Mouse (Mus musculus) brown adipose tissue, adult 24 weeks (tissue): Measurements from ENCODE around the gene Recql5. TPM values are rescaled to one million over a fixed set of nuclear protein-coding genes. Genes with fewer than 3 reads are reported as not detected.

ENCODE experiments used
- H3K27ac ChIP-seq: fragments of 200-500 bp; replicated peaks from 2 replicates; pipeline ENCODE4 v1.5.1; 2012; ENCODE audit warnings: low read depth, mild to moderate bottlenecking, low read length
- H3K4me1 ChIP-seq: fragments of 200-500 bp; 2 replicates; pipeline ENCODE4 v1.6.1; 2012; ENCODE audit warnings: low read length, mixed read lengths; ENCODE audit not compliant: control insufficient read depth, insufficient read depth, insufficient read length
- H3K4me3 ChIP-seq: fragments of 200-500 bp; 2 replicates; pipeline ENCODE4 v1.5.1; 2012; ENCODE audit warnings: low read depth, mild to moderate bottlenecking, low read length, moderate library complexity; ENCODE audit not compliant: insufficient read depth
- polyA plus RNA-seq: library from polyadenylated mRNA; stranded (reverse); fragments of >200 nt; gene quantifications from 2 replicates; pipeline ENCODE4 v1.2.4, GENCODE M21; 2012; ENCODE audit not compliant: missing spikeins, insufficient read depth, insufficient read length

The Recql5 gene
- polyA plus RNA-seq, 1 experiment, result 4.2 TPM

- no peaks in the 10 kb centered on the region for H3K4me1 ChIP-seq
- H3K4me3 ChIP-seq, result no peak overlapping the region
- H3K27ac ChIP-seq, result no peak overlapping the region
Observed at GRCm38 (mm10) chr11:115918637-115919036, 14.6 kb downstream of the Recql5 start.

- Histone ChIP-seq H3K27ac (no peak overlapping the region), H3K4me1 (no peaks in the 10 kb centered on the region), H3K4me3 (no peak overlapping the region)
Observed at GRCm38 (mm10) chr11:115916579-115916978, 16.7 kb downstream of the Recql5 start.

- no peak within 1 kb of the TSS for H3K4me3 ChIP-seq
- no peak within 1 kb of the TSS for H3K27ac ChIP-seq
- no peaks in the 10 kb centered on the region for H3K4me1 ChIP-seq
Observed at GRCm38 (mm10) chr11:115911632-115912376, 21.5 kb downstream of the Recql5 start, which contains the start of gene Smim6. Gene Smim6, plus strand, starts transcription at chr11:115912017.

GRCm38 (mm10) chr11:115911134-115911561, 22.1 kb downstream of the Recql5 start:
- Histone ChIP-seq H3K27ac (no peak overlapping the region), H3K4me3 (no peak overlapping the region), H3K4me1 (no peaks in the 10 kb centered on the region)

GRCm38 (mm10) chr11:115906521-115906920, 26.8 kb downstream of the Recql5 start:
- no peak overlapping the region for H3K27ac ChIP-seq
- no peaks in the 10 kb centered on the region for H3K4me1 ChIP-seq
- no peak overlapping the region for H3K4me3 ChIP-seq

GRCm38 (mm10) chr11:115906116-115906515, 27.2 kb downstream of the Recql5 start:
- Histone ChIP-seq H3K27ac (no peak overlapping the region), H3K4me1 (no peaks in the 10 kb centered on the region)

GRCm38 (mm10) chr11:115904956-115905790, 28.1 kb downstream of the Recql5 start:
- Histone ChIP-seq H3K4me1 (no peaks in the 10 kb centered on the region), H3K27ac (no peak overlapping the region), H3K4me3 (no peak overlapping the region)

More at GRCm38 (mm10) chr11:115906116-115906515, 27.2 kb downstream of the Recql5 start:
- H3K4me3 ChIP-seq, result no peak overlapping the region

GRCm38 (mm10) chr11:115904231-115904955, 28.9 kb downstream of the Recql5 start:
- no peaks in the 10 kb centered on the region; the same call in 1 of the 2 replicates for H3K4me1 ChIP-seq
- no peak overlapping the region for H3K27ac ChIP-seq
- no peak overlapping the region for H3K4me3 ChIP-seq

GRCm38 (mm10) chr11:115903384-115904230, 29.7 kb downstream of the Recql5 start:
- Histone ChIP-seq H3K27ac (no peak overlapping the region), H3K4me3 (no peak overlapping the region), H3K4me1 (no peaks in the 10 kb centered on the region; the same call in 1 of the 2 replicates)

GRCm38 (mm10) chr11:115902831-115903230, 30.4 kb downstream of the Recql5 start:
- Histone ChIP-seq H3K4me3 (no peak overlapping the region), H3K4me1 (no peaks in the 10 kb centered on the region; the same call in 1 of the 2 replicates), H3K27ac (no peak overlapping the region)

- no peak overlapping the region for H3K27ac ChIP-seq
- no peak overlapping the region for H3K4me3 ChIP-seq
- no peaks in the 10 kb centered on the region; the same call in 1 of the 2 replicates for H3K4me1 ChIP-seq
Observed at GRCm38 (mm10) chr11:115902177-115902576, 31.1 kb downstream of the Recql5 start.

GRCm38 (mm10) chr11:115901338-115902161, 31.7 kb downstream of the Recql5 start:
- H3K4me3 ChIP-seq, result no peak overlapping the region
- H3K27ac ChIP-seq, result no peak overlapping the region
- no peaks in the 10 kb centered on the region; the same call in 1 of the 2 replicates for H3K4me1 ChIP-seq

- H3K4me1 ChIP-seq, result no peaks in the 10 kb centered on the region; the same call in 1 of the 2 replicates
- H3K4me3 ChIP-seq, result no peak overlapping the region
- no peak overlapping the region for H3K27ac ChIP-seq
Observed at GRCm38 (mm10) chr11:115900561-115901337, 32.5 kb downstream of the Recql5 start.
